Mouse (Mus musculus) kidney, embryonic 14.5 days (tissue): ENCODE results near the gene Bex3. TPM values are rescaled to one million over a fixed set of nuclear protein-coding genes. Genes with fewer than 3 reads are reported as not detected.
A peak's percentile ranks its signal among the peaks of the same experiment; 100 is the strongest.
"Not testable (repeated sequence)": the region's sequence is repeated elsewhere in the genome, so short reads cannot be mapped to it uniquely, and the experiment has no call there.

Source experiments
- ATAC-seq: fragments of 200-750 bp; cut with Nextera tagmentation; 2 replicates; pipeline ENCODE4 v1.8.0; 2017; ENCODE audit warnings: moderate number of reproducible peaks, mild to moderate bottlenecking, moderate TSS enrichment, moderate library complexity; ENCODE audit not compliant: low FRiP score, low TSS enrichment
- H3K27ac ChIP-seq: fragments of 300-500 bp; sonication (generic); 2 replicates; pipeline ENCODE4 v1.5.1; 2014; ENCODE audit warnings: low read depth, mild to moderate bottlenecking, low read length, moderate library complexity, mixed read lengths
- H3K27me3 ChIP-seq: fragments of 300-500 bp; sonication (generic); 2 replicates; pipeline ENCODE4 v1.6.1; 2014; ENCODE audit warnings: mild to moderate bottlenecking, low read length; ENCODE audit not compliant: control insufficient read depth, insufficient read depth
- H3K36me3 ChIP-seq: fragments of 300-500 bp; sonication (generic); 2 replicates; pipeline ENCODE4 v1.6.1; 2014; ENCODE audit warnings: low read length, mixed read lengths; ENCODE audit not compliant: control insufficient read depth, insufficient read depth
- H3K4me1 ChIP-seq: fragments of 300-500 bp; sonication (generic); 2 replicates; pipeline ENCODE4 v1.6.1; 2014; ENCODE audit warnings: low read length, mixed read lengths; ENCODE audit not compliant: control insufficient read depth, insufficient read depth
- H3K4me2 ChIP-seq: fragments of 300-500 bp; sonication (generic); replicated peaks from 2 replicates; pipeline ENCODE4 v1.6.1; 2014; ENCODE audit warnings: low read depth, mild to moderate bottlenecking, low read length
- H3K4me3 ChIP-seq: fragments of 300-500 bp; sonication (generic); 2 replicates; pipeline ENCODE4 v1.5.1; 2014; ENCODE audit warnings: mild to moderate bottlenecking, low read length
- H3K9ac ChIP-seq: fragments of 300-500 bp; sonication (generic); 2 replicates; pipeline ENCODE4 v1.6.1; 2014; ENCODE audit warnings: low read depth, mild to moderate bottlenecking, low read length, moderate library complexity
- H3K9me3 ChIP-seq: fragments of 300-500 bp; sonication (generic); 2 replicates; pipeline ENCODE4 v1.6.1; 2016; ENCODE audit warnings: low read length; ENCODE audit not compliant: control insufficient read depth
- WGBS: fragments of 180-500 bp; shearing (Covaris S2); extraction: QIAGEN DNeasy Blood & Tissue Kit; methylation state at CpG from one replicate; pipeline ENCODE4 v1.1.7; 2014; 5-methylcytosine and 5-hydroxymethylcytosine counted together
- polyA plus RNA-seq: library from polyadenylated mRNA; unstranded; fragments of >200 nt; fragmentation: Nextera tagmentation; extraction: Ambion mirVana; gene quantifications from 2 replicates; pipeline ENCODE4 v1.2.1, GENCODE M21; 2014

Gene Bex3
- polyA plus RNA-seq, 1 experiment from 2014 or later = 502 TPM

GRCm38 (mm10) chrX:136252023-136252729 lies 17.9 kb upstream of the Bex3 start:
- Histone ChIP-seq H3K9ac (no peak overlapping the region), H3K27ac (no peak overlapping the region), H3K36me3 (peaks cover 4% of the 10 kb centered on the region; the same call in 1 of the 2 replicates), H3K27me3 (no peaks in the 10 kb centered on the region), H3K4me2 (no peak overlapping the region), H3K9me3 (no peaks in the 10 kb centered on the region), H3K4me3 (no peak overlapping the region), H3K4me1 (no peaks in the 10 kb centered on the region)
- no peak for ATAC-seq
- WGBS = 71% methylated on average over 6 of the region's 6 CpGs

- Histone ChIP-seq H3K27ac (no peak overlapping the region), H3K4me3 (no peak overlapping the region), H3K36me3 (no peaks in the 10 kb centered on the region; the same call in 1 of the 2 replicates), H3K9ac (no peak overlapping the region), H3K9me3 (no peaks in the 10 kb centered on the region), H3K4me2 (no peak overlapping the region), H3K27me3 (no peaks in the 10 kb centered on the region), H3K4me1 (peaks cover 7% of the 10 kb centered on the region; the same call in 1 of the 2 replicates)
- no peak for ATAC-seq
- WGBS = 80% methylated on average over 5 of the region's 5 CpGs
Measured at GRCm38 (mm10) chrX:136267720-136268119, 2.3 kb upstream of the Bex3 start.

- Histone ChIP-seq H3K4me2 (no peak overlapping the region), H3K9me3 (no peaks in the 10 kb centered on the region), H3K36me3 (no peaks in the 10 kb centered on the region; the same call in 1 of the 2 replicates), H3K27me3 (no peaks in the 10 kb centered on the region), H3K27ac (no peak overlapping the region), H3K4me3 (no peak overlapping the region), H3K4me1 (peaks cover 7% of the 10 kb centered on the region; the same call in 1 of the 2 replicates), H3K9ac (no peak overlapping the region)
- no peak for ATAC-seq
- 65% methylated on average over 4 of the region's 4 CpGs for WGBS
Measured at GRCm38 (mm10) chrX:136268173-136268572, 1.9 kb upstream of the Bex3 start.

- not testable (repeated sequence) for H3K27ac ChIP-seq, H3K9me3 ChIP-seq, H3K36me3 ChIP-seq, H3K4me1 ChIP-seq, H3K27me3 ChIP-seq
- Histone ChIP-seq H3K4me3 (peak overlapping the region; percentile 39), H3K4me2 (peak overlapping the region; percentile 32), H3K9ac (peak overlapping the region; percentile 48; the same call in 1 of the 2 replicates)
- peak; percentile 59 for ATAC-seq
- WGBS = 24% methylated on average over 23 of the region's 60 CpGs
Measured at GRCm38 (mm10) chrX:136270393-136271111, 499 bp downstream of the Bex3 start.

- no peak overlapping the region for H3K27ac ChIP-seq
- no peak overlapping the region for H3K4me3 ChIP-seq
- 23% methylated on average over 3 of the region's 3 CpGs for WGBS
- no peak overlapping the region for H3K9ac ChIP-seq
- ATAC-seq = no peak
- H3K4me2 ChIP-seq = no peak overlapping the region
- no peaks in the 10 kb centered on the region; the same call in 1 of the 2 replicates for H3K36me3 ChIP-seq
- no peaks in the 10 kb centered on the region for H3K9me3 ChIP-seq
- peaks cover 7% of the 10 kb centered on the region; the same call in 1 of the 2 replicates for H3K4me1 ChIP-seq
- no peaks in the 10 kb centered on the region; the same call in 1 of the 2 replicates for H3K27me3 ChIP-seq
Measured at GRCm38 (mm10) chrX:136274542-136274941, 4.5 kb downstream of the Bex3 start.

- Histone ChIP-seq H3K9me3 (no peaks in the 10 kb centered on the region), H3K4me2 (no peak overlapping the region), H3K36me3 (no peaks in the 10 kb centered on the region; the same call in 1 of the 2 replicates), H3K27ac (no peak overlapping the region), H3K27me3 (no peaks in the 10 kb centered on the region; the same call in 1 of the 2 replicates), H3K4me3 (no peak overlapping the region), H3K9ac (no peak overlapping the region), H3K4me1 (peaks cover 7% of the 10 kb centered on the region; the same call in 1 of the 2 replicates)
- 52% methylated on average over 3 of the region's 3 CpGs for WGBS
- ATAC-seq = no peak
Measured at GRCm38 (mm10) chrX:136275386-136275785, 5.3 kb downstream of the Bex3 start.

GRCm38 (mm10) chrX:136277577-136277976 lies 7.5 kb downstream of the Bex3 start:
- Histone ChIP-seq H3K9ac (no peak overlapping the region), H3K27ac (no peak overlapping the region), H3K4me3 (no peak overlapping the region), H3K9me3 (no peaks in the 10 kb centered on the region), H3K4me1 (no peaks in the 10 kb centered on the region), H3K36me3 (no peaks in the 10 kb centered on the region), H3K4me2 (no peak overlapping the region), H3K27me3 (no peaks in the 10 kb centered on the region; the same call in 1 of the 2 replicates)
- ATAC-seq = no peak
- 82% methylated on average over 7 of the region's 7 CpGs for whole genome bisulfite sequencing

GRCm38 (mm10) chrX:136278401-136278800 lies 8.3 kb downstream of the Bex3 start:
- Histone ChIP-seq H3K27me3 (no peaks in the 10 kb centered on the region; the same call in 1 of the 2 replicates), H3K9me3 (no peaks in the 10 kb centered on the region), H3K4me1 (no peaks in the 10 kb centered on the region), H3K27ac (no peak overlapping the region), H3K36me3 (no peaks in the 10 kb centered on the region), H3K4me3 (no peak overlapping the region), H3K4me2 (no peak overlapping the region), H3K9ac (no peak overlapping the region)
- no peak for ATAC-seq

GRCm38 (mm10) chrX:136279410-136279809 lies 9.4 kb downstream of the Bex3 start:
- ATAC-seq = no peak

More at GRCm38 (mm10) chrX:136279410-136279809, 9.4 kb downstream of the Bex3 start:
- Histone ChIP-seq H3K4me2 (no peak overlapping the region), H3K9me3 (no peaks in the 10 kb centered on the region), H3K27me3 (no peaks in the 10 kb centered on the region; the same call in 1 of the 2 replicates), H3K4me3 (no peak overlapping the region), H3K36me3 (no peaks in the 10 kb centered on the region), H3K9ac (no peak overlapping the region), H3K27ac (no peak overlapping the region), H3K4me1 (no peaks in the 10 kb centered on the region)
- 80% methylated on average over 5 of the region's 5 CpGs for WGBS
